Mouse (Mus musculus): ENCODE results near the gene Pxylp1. TPM values are rescaled to one million over a fixed set of nuclear protein-coding genes. Genes with fewer than 3 reads are reported as not detected.

The Pxylp1 gene
- total and polyA plus RNA-seq, 3 experiments = 0.22 TPM; not detected in 2

DNA sequence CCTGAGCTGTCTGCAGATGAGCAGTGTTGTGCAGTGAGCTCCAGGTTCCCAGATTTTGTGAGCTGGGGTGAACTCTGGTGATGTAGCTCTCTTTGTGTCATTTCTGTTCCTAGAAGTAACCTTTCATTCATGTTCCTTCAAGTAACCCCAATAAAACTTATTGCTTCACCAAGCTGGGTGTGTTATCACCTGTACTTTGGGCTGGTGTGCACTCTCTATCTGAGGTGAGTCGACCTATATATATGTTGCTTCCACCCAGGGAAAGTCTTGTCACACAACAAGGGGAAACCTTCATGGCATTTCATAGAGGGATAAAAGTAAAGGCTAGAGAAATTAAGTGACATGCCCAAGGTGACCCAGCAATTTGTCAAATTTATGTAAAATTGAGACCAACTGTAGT lies 17.0 kb upstream of the Pxylp1 start:
- ATAC-seq (ENCODE audit: extremely low read depth, insufficient number of reproducible peaks, low FRiP score, poor library complexity, severe bottlenecking) (no peak), DNase-seq (ENCODE audit: low spot score) (no peak)
- Histone ChIP-seq H3K9me3 (replicated peaks) (no peaks in the 10 kb centered on the region), H3K4me3 (ENCODE audit: low read depth, low read length) (no peak overlapping the region), H3K36me3 (replicated peaks) (no peaks in the 10 kb centered on the region), H3K4me1 (ENCODE audit: insufficient read depth, low read depth, low read length) (no peaks in the 10 kb centered on the region), H3K27me3 (ENCODE audit: insufficient read depth, low read length) (no peaks in the 10 kb centered on the region)
- TF ChIP-seq POLR2AphosphoS5 (IDR thresholded peaks at IDR 0.05; ENCODE audit: insufficient replicate concordance, low read depth, low read length) (no peak), CTCF (IDR thresholded peaks at IDR 0.05; ENCODE audit: low read depth, low read length) (no peak), GATA1 (IDR thresholded peaks at IDR 0.05; ENCODE audit: borderline replicate concordance, low read length) (no peak), GATA2 (IDR thresholded peaks at IDR 0.05; ENCODE audit: borderline replicate concordance, low read depth, low read length) (no peak), TAL1 (conservative IDR thresholded peaks at IDR 0.05; ENCODE audit: low read depth, low read length) (no peak)

DNA sequence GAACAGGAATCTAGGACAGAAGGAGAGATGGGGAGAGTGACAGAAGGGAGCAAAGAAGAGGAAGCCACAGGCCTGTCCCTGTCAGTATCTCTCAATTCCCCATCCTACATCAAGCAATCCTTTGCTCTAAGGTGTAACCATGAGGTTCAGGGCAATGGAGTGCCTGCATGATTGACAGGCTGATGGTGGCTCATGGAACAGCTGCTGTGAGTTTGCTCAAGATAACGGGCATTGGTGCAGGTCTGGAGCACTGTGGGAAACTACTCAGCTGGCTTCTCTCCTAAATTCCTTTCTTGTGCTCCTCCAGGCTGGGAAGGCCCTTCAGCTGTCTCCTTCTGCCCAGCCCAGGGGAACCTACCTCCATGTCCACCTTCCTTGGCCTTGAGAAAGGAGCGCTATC lies 16.3 kb upstream of the Pxylp1 start:
- H3K27me3 ChIP-seq (ENCODE audit: insufficient read depth, low read length) = no peaks in the 10 kb centered on the region
- DNase-seq (ENCODE audit: low spot score) = no peak
- no peaks in the 10 kb centered on the region for H3K4me1 ChIP-seq (ENCODE audit: insufficient read depth, low read depth, low read length)
- no peak for ATAC-seq (ENCODE audit: extremely low read depth, insufficient number of reproducible peaks, low FRiP score, poor library complexity, severe bottlenecking)
- H3K4me3 ChIP-seq (ENCODE audit: low read depth, low read length) = no peak overlapping the region
- H3K36me3 ChIP-seq (replicated peaks) = no peaks in the 10 kb centered on the region
- TF ChIP-seq CTCF (IDR thresholded peaks at IDR 0.05; ENCODE audit: low read depth, low read length) (no peak), TAL1 (conservative IDR thresholded peaks at IDR 0.05; ENCODE audit: low read depth, low read length) (no peak), GATA1 (IDR thresholded peaks at IDR 0.05; ENCODE audit: borderline replicate concordance, low read length) (no peak), GATA2 (IDR thresholded peaks at IDR 0.05; ENCODE audit: borderline replicate concordance, low read depth, low read length) (no peak), POLR2AphosphoS5 (IDR thresholded peaks at IDR 0.05; ENCODE audit: insufficient replicate concordance, low read depth, low read length) (no peak)
- H3K9me3 ChIP-seq (replicated peaks) = no peaks in the 10 kb centered on the region

GRCm38 (mm10) chr9:96904360-96905355 lies 12.2 kb upstream of the Pxylp1 start:
- Histone ChIP-seq H3K36me3 (replicated peaks) (no peaks in the 10 kb centered on the region), H3K4me1 (ENCODE audit: insufficient read depth, low read depth, low read length) (no peaks in the 10 kb centered on the region), H3K4me3 (ENCODE audit: low read depth, low read length) (no peak overlapping the region), H3K27me3 (ENCODE audit: insufficient read depth, low read length) (no peaks in the 10 kb centered on the region), H3K9me3 (replicated peaks) (no peaks in the 10 kb centered on the region)
- DNase-seq (ENCODE audit: low spot score) = no peak
- no peak for ATAC-seq (ENCODE audit: extremely low read depth, insufficient number of reproducible peaks, low FRiP score, poor library complexity, severe bottlenecking)
- no peak for TF ChIP-seq CTCF (IDR thresholded peaks at IDR 0.05; ENCODE audit: low read depth, low read length)
- TF ChIP-seq GATA2 (IDR thresholded peaks at IDR 0.05; ENCODE audit: borderline replicate concordance, low read depth, low read length) = no peak
- no peak for TF ChIP-seq POLR2AphosphoS5 (IDR thresholded peaks at IDR 0.05; ENCODE audit: insufficient replicate concordance, low read depth, low read length)
- no peak for TF ChIP-seq GATA1 (IDR thresholded peaks at IDR 0.05; ENCODE audit: borderline replicate concordance, low read length)
- no peak for TF ChIP-seq TAL1 (conservative IDR thresholded peaks at IDR 0.05; ENCODE audit: low read depth, low read length)

GRCm38 (mm10) chr9:96899717-96900116 lies 7.2 kb upstream of the Pxylp1 start:
- Histone ChIP-seq H3K4me3 (ENCODE audit: low read depth, low read length) (no peak overlapping the region), H3K36me3 (replicated peaks) (no peaks in the 10 kb centered on the region), H3K9me3 (replicated peaks) (no peaks in the 10 kb centered on the region), H3K27me3 (ENCODE audit: insufficient read depth, low read length) (no peaks in the 10 kb centered on the region), H3K4me1 (ENCODE audit: insufficient read depth, low read depth, low read length) (no peaks in the 10 kb centered on the region)
- no peak for TF ChIP-seq TAL1 (conservative IDR thresholded peaks at IDR 0.05; ENCODE audit: low read depth, low read length)
- no peak for TF ChIP-seq POLR2AphosphoS5 (IDR thresholded peaks at IDR 0.05; ENCODE audit: insufficient replicate concordance, low read depth, low read length)
- TF ChIP-seq GATA2 (IDR thresholded peaks at IDR 0.05; ENCODE audit: borderline replicate concordance, low read depth, low read length) = no peak
- TF ChIP-seq CTCF (IDR thresholded peaks at IDR 0.05; ENCODE audit: low read depth, low read length) = no peak
- no peak for TF ChIP-seq GATA1 (IDR thresholded peaks at IDR 0.05; ENCODE audit: borderline replicate concordance, low read length)
- no peak for ATAC-seq (ENCODE audit: extremely low read depth, insufficient number of reproducible peaks, low FRiP score, poor library complexity, severe bottlenecking)
- DNase-seq (ENCODE audit: low spot score) = no peak

- Histone ChIP-seq H3K4me3 (ENCODE audit: low read depth, low read length) (no peak overlapping the region), H3K27me3 (ENCODE audit: insufficient read depth, low read length) (no peaks in the 10 kb centered on the region), H3K4me1 (ENCODE audit: insufficient read depth, low read depth, low read length) (no peaks in the 10 kb centered on the region), H3K9me3 (replicated peaks) (no peaks in the 10 kb centered on the region), H3K36me3 (replicated peaks) (no peaks in the 10 kb centered on the region)
- ATAC-seq (ENCODE audit: extremely low read depth, insufficient number of reproducible peaks, low FRiP score, poor library complexity, severe bottlenecking) = no peak
- TF ChIP-seq POLR2AphosphoS5 (IDR thresholded peaks at IDR 0.05; ENCODE audit: insufficient replicate concordance, low read depth, low read length) = no peak
- TF ChIP-seq TAL1 (conservative IDR thresholded peaks at IDR 0.05; ENCODE audit: low read depth, low read length) = no peak
- no peak for TF ChIP-seq GATA2 (IDR thresholded peaks at IDR 0.05; ENCODE audit: borderline replicate concordance, low read depth, low read length)
- no peak for TF ChIP-seq GATA1 (IDR thresholded peaks at IDR 0.05; ENCODE audit: borderline replicate concordance, low read length)
- TF ChIP-seq CTCF (IDR thresholded peaks at IDR 0.05; ENCODE audit: low read depth, low read length) = no peak
- no peak for DNase-seq (ENCODE audit: low spot score)
These were observed 6.5 kb upstream of the Pxylp1 start for GRCm38 (mm10) chr9:96899004-96899403.

GRCm38 (mm10) chr9:96896690-96897089 lies 4.2 kb upstream of the Pxylp1 start:
- no peak for TF ChIP-seq GATA2 (IDR thresholded peaks at IDR 0.05; ENCODE audit: borderline replicate concordance, low read depth, low read length)
- no peak for TF ChIP-seq GATA1 (IDR thresholded peaks at IDR 0.05; ENCODE audit: borderline replicate concordance, low read length)
- no peak for TF ChIP-seq CTCF (IDR thresholded peaks at IDR 0.05; ENCODE audit: low read depth, low read length)
- TF ChIP-seq POLR2AphosphoS5 (IDR thresholded peaks at IDR 0.05; ENCODE audit: insufficient replicate concordance, low read depth, low read length) = no peak
- no peak for TF ChIP-seq TAL1 (conservative IDR thresholded peaks at IDR 0.05; ENCODE audit: low read depth, low read length)
- no peak for ATAC-seq (ENCODE audit: extremely low read depth, insufficient number of reproducible peaks, low FRiP score, poor library complexity, severe bottlenecking)
- H3K4me3 ChIP-seq (ENCODE audit: low read depth, low read length) = no peak overlapping the region
- no peaks in the 10 kb centered on the region for H3K9me3 ChIP-seq (replicated peaks)
- DNase-seq (ENCODE audit: low spot score) = no peak
- no peaks in the 10 kb centered on the region for H3K4me1 ChIP-seq (ENCODE audit: insufficient read depth, low read depth, low read length)
- H3K27me3 ChIP-seq (ENCODE audit: insufficient read depth, low read length) = no peaks in the 10 kb centered on the region
- H3K36me3 ChIP-seq (replicated peaks) = no peaks in the 10 kb centered on the region

All from G1E (cell line).